Mouse (Mus musculus) ZHBTc4 (cell line): ENCODE results near the gene Crat.
A peak's percentile ranks its signal among the peaks of the same experiment; 100 is the strongest.

Experiments
- DNase-seq: peaks from one replicate; pipeline ENCODE4 v3.0.0-alpha.2; 2011; ENCODE audit warnings: low read depth, low spot score

The Crat gene

DNA sequence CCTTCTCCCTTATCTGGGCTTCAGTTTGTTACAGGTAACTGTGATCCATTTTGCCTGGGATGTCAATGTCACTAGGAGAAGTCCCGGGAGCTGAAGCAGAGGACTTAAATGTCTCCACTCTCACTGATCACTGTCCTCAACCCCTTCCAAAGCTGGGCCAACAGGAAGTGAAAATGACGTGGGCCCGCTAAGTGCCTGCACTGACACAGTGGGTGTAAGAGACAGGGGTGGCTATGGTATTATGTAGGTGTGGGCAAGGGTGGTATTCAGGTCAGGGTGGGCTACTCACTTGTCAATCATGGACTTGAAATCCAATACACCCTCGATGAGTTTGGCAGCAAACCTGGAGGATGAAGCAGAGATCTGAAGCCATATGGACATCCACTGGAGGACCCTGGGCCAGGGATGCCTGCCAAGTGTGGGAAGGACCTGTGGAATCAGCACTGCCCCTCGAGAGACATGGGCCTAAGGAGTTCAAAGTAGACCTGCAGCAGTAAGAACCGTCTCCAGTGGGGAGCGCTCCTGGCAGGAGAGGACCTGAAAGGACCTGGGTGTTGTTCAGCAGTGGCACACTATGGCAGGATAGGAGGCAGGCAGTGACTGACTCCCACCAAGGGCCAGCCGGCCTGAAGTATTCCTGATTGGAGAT is 7.0 kb downstream of the Crat start:
- DNase-seq = no peak

DNA sequence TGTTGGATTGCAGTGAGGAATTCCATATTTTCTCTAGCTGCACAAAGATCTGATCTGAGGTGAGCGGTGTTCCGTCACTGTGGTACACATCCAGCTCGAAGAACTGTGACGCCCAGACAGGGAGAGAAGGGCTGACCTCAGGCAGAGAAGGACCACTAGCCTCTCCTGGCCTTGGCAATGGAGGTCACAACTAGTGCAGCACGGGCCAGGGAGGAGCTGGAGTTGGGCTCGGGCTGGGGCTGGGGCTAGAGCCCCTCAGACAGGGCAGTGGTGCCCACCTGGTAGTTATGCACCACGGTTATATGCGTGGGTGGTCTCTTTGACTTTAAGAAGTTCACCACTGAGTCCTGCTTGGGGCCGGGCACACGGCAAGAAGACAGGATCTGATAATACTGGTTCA is 7.8 kb downstream of the Crat start:
- no peak for DNase-seq

DNA sequence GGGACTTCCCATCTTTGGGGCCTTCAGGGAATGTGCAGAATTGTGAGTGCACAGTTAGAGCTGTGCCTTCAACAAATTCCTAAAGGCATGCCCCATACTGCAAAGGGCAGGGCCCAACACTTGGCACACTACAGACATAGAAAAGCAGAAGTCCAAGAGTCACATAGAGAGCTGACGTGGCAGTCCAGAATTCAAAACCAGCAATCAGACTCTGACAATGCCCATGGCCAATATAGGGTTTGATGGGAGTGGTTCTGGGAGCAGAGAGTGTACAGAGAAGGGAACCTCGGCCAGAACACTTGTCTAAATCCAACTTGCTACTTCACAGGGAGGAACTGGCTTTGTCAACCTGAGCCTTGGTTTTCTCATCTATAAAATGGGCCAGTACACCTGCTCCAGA is 8.4 kb downstream of the Crat start:
- DNase-seq = no peak

DNA sequence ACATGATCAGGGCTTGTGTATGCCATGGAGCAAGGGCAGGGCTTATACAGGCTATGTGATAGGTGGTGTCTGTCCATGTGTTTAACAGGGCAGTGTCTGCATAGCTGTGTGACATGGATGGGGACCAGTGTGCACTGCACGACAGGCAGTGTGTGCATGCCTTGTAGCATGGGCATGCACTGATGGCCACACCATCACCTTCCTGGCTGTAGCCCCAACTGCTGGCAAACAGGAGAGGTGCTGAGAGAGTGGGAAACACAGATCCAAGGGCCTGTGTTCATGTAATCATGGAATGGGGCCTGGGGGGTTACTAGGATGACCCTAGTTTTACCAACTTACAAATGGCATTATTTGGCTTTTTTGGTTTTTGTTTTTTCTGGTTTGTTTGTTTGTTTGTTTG is 11.7 kb downstream of the Crat start:
- no peak for DNase-seq

DNA sequence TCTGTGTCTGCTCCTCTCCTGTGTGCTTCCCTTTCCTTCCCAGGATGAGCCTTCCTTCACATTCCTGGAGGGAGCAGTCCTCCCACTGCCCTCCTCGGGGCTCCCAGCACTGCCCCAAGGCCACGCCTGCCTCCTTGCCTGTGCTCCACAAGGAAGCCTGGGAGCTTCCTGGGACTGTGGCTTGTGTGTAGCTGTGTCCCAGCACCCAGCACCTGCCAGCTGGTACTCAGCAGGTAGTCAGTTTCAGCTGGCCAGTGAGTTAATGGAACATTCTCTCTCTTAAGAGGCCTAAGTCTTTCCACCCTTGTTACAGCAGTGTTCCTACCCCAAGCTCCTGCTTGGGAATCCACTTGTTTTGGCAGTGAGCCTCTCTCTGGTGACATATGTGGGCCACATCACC is 12.8 kb downstream of the Crat start:
- DNase-seq = no peak

DNA sequence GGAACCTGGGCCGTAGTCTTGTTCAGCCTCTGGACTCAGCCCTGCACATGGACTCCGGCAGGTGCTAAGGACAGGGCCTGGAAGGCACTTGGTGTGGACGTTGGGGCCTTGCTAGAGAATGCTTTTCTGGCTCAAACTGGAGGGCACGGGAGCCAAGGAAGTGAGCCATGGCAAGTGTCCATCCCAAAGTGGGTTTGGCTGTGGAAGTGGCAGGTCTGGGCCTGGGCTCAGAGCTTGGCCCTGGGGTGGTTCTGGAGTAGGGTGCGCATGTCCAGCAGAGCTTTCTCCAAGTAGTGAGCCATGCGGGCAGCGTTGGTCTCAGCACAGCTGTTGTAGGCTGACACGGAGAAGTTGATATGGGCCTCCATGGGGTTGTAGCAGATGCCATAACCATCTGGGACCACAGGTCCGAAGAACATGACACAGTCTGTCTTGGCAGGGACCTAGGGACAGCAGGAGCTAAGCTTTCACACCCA is 13.2 kb downstream of the Crat start:
- DNase-seq = no peak

DNA sequence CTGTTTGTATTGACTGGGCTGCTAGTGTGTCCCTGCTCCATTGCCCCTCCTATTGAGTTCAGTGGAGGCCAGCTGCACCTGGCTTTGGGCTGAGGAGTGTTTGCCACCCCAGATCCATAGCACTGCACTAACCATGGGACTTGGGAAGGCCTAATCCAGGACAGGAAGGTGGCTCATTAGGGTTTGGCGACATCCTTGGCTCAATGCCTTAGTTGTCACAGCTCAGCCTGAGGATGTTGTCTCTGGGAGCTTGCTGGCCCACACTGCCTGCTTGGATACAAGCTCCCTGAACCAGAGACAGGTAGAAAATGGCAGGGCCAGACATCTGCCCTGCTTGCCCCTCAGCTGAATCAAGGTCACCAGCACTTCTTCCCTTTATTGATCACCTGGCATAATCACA is 14.0 kb downstream of the Crat start:
- DNase-seq = no peak

DNA sequence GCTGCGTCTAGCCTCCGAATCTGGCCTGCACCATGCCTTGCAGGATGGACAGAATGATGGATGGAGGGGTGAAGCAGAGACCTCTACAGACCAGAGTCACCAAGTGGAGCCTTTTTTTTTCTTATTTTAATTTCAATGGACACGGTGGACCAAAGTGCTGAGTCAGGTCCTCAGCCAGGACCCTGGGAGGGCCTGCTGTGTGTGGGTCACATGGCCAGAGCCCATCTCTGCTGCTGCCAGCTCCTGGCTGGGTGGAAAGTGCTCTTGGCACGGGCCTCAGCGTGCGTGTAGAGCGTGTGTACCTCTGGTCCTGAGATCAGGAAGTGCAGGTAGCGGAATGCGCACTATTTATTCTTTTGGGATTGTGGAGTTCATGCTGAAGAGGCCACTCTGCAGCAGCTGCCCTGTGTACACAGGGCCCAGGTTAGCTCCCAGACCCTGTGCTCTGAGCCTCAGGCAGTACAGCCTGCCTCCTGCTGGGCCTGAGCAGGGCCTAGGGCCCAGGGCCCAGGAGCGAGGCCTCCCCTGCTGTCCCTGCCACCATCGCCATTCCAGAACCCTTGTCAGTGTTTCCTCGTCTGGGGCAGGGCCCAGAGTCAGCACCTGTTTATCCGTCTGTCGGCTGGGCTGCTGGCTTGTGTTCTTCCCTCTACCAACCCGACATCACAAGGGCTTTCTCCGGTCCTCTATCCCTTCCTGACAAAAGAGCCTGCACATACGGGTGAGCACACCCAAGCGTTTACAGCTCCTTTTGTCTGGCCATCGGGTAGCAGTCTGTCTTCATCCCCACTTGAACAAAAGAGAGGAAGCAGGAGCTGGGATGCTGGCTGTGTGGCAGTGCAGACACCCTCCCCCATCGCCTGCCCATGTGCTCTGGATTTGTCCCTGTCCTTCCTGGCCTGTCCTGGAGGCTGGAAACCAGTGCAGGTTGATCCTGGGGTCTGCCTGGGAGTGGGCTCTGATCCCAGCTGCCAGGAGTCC is 16.1 kb downstream of the Crat start:
- DNase-seq = peak; percentile 80

DNA sequence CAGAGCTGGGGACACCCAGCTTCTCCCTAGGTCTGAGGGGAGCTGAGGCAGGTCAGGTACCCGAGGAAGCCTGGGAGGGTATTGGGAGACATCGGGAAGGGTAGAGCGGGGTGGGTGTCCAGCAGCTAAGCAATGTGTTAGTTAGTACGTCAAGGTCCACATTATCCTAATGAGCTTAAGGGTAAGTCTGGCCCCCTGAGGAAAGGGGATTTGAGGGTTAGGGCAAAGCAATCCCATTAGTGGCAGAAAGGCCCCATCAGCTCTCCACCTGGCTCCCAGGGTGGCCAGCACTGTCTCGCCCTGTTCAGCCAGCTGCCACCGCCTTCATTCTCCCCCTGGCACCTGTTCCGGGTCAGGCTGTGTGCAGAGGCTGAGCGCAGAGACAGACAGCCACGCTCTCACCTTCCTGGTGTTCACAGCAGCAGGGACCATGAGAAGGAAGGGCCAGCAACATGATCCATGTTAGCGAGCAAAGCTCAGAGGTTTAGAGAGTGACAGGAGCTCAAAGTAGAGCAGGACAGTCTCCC is 17.6 kb downstream of the Crat start:
- DNase-seq = no peak

DNA sequence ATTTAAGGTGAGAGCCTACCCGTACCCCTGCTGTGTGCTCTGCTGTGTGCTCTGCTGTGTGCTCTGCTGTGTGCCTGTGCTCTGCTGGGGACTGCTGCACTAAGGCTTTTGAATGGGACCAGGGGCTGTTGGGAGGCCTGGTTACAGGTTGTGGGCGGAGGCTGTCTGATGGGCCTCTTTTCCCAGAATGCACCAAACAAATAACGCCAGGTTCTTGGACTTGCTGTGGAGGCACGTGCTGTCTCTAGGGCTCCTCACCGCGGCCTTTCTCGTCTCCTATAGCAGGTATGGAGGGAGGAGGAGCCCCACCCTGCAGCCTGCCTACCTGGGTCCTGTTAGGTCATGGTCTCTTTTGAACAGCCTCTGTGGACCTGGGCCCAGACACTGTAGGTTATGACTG is 19.4 kb downstream of the Crat start:
- peak; percentile 66 for DNase-seq

DNA sequence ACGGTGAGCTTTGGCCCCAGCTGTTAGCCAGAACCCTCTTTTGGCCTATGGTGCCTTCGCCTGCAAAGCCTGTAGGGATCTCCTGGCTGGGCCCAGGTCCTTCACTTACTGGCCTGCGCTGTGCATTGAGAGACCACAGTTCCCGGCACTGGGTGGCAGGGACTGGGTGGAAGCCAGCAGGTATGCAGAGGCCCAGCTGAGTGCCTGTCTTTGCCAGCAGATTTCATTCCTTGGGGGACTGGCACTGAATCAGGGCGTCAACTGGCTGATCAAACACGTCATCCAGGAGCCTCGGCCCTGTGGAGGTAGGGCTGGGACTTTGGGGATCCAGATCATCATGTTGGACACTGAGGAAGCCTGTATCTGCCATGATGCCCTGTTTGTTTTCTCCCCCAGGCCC is 19.9 kb downstream of the Crat start:
- no peak for DNase-seq

DNA sequence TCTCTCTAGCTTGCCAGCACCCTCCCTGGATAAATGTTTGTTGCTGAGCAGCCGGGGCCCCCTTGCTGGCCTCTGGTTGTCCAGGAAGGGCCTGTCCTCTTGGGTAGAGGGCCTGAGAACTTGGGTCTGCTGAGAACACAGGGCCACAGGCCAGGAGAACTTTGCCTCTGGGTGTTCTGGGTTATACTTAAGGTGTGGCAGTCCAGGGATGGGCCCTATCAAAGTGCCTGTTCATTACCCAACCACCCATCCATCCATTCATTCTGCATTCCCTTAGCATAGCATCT is 22.3 kb downstream of the Crat start:
- DNase-seq = no peak

DNA sequence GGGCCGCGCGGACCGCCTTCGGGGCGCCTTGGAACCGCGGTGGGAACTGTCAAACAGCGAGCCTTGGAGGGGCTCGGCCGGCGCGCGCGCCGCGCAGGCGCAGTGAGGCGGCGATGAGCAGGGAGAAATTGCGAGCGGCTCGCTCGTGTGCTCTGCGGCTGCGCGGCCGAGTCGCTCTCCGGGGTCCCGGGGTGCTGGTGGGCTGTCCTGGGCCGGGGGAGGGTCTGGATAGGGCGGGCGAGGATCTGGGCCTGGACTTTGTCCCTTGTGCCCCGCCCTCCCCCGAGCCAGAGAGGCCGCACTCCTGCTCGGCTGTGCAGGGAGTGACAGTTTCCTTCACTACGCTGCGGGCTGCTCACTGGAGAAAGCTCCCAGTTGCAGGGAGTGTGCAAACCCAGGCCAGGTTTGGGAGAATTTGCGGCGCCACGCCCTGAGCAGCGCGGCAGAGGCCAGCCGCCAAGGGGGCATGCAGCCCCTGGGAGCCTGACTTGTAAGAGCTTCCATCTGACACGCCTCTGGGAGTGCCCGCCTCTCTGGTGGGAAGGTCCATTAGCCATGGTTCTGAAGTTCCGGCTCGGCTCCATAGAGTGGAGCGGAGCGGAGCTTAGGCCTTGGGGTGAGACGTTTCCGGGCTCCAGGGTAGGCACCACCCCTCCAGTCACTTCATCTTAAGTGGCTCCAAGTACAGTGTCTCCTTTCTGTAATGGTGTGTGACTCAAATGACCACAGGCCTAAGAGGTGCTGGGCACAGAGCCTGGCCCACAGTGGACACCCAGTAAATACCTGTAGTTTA is 22.8 kb downstream of the Crat start:
- peak; percentile 93 for DNase-seq

DNA sequence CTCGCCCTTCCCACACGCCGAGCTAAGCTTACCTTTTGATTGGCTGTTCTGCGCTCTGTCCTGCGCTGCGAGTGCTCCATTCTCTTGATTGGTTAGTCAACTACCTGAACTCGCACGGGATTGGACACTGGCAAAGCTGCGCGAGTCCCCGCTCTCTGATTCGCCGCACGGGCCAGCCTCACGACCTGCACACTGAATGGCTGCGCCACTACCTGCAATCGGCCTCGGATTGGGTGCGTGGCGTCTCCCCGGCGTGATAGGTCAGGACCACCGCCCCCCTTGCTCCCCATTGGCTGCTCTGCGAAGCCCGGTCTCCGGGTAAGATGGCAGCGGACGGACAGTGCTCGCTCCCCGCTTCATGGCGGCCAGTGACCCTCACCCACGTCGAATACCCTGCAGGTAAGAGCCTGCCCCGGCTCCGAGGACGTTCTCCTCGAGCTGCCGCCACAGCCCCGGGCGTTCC is 23.5 kb downstream of the Crat start, which contains the start of gene Dolpp1:
Dolpp1 (plus strand) TSS at position 141 of the 463 bp plus-strand sequence.
- DNase-seq = peak; percentile 100

DNA sequence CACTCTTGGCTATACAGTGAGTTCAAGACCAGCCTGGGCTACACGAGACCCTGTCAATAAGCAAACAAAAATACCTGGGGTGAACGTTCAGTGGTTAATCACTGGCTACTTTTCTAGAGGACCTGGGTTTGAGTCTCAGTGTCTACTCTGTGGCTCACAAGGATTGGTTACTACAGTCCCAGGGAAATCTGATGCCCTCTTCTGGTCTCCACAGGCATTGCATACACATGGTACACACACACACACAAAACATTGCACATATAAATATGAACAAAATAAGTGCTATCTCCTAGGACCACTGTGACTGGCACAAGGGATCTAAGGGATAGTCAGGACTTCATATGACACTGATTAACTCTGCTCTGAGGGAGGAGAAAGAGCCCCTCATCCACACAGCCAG is 26.6 kb downstream of the Crat start:
- peak; percentile 56 for DNase-seq

DNA sequence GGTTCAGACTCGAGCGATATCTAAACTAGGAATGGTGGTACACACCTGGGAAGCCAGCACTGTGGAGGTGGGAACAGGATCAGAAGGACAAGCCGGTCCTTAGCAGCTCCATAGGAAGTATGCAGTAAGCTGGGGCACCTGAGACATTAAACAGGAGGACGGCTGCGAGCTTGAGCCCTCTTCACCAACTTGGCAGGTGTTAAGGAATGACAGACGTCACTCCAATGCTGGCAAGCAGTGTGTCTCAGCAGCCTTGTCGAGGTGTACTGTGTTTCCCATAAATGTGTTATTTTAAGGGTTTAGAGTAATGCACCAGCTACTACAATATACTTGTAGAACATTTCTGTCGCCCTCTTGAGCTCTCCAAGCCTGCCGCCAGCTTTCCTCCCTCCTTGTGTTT is 28.7 kb downstream of the Crat start:
- no peak for DNase-seq

DNA sequence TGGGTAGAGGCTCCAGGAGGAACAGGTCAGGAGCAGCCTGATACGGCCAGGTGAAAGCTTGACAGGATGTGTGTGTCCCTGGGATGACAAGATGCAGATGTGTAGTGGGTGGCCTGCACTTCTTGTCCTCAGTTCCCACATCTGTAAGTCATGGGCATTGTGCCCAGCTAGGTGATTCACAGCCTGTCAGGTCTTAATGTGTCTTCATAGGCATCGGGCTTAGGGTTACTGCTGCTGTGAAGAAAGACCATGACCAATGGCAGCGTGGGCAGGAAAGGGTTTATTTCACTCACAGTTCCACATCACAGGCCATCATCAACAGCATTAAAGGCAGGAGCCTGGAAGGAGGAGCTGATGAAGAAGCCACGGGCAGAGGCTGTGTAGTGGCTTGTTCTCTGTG is 30.0 kb downstream of the Crat start:
- no peak for DNase-seq

DNA sequence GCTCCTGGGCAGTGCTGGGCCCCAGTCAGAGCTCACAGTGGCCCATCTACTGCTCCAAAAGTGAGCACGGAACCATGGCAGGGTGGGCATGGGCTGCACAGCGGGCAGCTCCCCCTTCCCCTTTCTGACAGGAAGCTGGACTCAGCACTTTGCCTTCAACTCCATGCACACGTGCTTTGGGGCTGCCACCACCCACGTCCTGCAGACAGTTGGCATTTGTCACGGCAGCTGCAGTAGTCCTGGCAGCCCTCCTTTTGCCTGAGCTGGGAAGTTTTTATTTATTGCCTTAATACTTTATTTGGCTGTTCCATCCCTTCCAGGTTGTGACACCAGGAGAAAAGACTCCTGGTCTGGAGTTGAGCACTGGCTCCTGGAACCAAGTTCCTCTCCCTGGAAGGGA is 30.8 kb downstream of the Crat start:
- DNase-seq = no peak

DNA sequence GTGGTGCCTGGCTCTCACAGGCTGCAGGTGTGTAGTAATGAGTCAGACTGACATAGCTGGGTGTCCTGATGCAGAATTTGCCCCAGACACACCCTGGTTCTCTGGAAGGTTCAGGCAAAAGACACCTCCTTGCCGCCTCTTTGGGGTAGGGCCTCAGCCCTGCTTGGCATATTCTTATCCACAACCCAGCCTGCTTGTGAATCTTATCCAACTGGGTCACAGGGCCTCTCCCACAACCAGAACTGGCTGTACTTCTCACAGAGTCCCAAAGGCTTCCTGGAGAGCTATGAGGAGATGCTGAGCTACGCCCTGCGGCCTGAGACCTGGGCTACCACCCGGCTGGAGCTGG is 34.3 kb downstream of the Crat start:
- no peak for DNase-seq

DNA sequence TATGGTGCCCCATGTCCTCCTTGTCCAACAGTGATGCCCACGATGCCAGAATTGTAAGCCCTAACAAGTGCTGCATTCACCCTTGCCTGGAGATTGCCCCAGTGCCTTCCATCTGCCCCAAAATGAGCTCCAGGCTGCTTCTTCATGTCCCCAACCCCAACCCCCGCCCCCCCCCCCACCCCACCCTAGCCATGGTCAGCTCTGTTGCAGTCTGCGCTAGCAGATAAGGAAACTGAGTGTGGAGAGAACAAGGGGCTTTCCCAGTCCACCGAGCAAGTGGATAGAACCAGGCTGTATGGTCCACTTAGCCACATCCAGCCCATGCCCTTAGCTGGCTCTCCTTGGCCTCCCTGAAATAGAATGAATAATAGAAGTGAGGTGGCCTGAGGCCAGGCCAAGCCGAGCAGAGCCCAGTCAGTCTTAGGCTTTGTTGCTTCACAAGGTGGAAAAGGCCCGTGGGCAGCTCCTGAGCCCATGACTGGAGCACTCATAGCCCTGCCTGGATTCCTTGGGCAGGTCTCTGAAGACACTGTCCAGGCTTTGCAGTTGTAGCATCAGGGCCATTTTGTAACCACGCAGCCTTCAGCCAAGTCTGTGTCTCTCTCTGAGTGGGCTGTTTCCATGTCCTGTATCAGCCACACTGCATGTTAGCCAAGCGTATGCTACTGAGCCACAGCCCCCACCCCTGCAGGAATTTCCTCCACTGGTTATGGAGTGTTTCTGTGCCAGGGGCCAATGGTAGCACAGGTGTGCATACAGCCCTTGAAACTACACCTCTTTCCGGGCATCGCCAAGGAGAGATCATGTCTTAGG is 34.8 kb downstream of the Crat start:
- no peak for DNase-seq

DNA sequence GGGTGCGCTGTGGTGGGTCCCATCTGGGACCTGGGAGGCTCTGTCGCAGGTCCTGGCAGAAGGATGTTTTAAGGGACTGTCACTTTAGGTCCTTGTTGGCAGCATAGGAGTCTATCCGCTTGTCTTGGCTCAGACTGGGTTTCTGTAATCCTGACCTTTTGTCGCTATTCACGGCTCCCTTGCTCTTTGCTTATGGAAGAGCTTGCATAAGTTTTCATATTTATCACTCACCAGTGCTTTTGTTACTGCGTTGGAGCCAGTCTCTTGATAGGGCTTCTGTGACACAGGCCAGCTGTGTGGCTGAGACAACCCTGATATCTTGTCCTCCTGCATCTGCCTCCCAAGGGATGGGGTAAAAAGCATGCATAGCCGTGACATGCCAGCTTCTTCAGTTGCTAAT is 36.3 kb downstream of the Crat start:
- no peak for DNase-seq
